In the genomic region with DNA sequence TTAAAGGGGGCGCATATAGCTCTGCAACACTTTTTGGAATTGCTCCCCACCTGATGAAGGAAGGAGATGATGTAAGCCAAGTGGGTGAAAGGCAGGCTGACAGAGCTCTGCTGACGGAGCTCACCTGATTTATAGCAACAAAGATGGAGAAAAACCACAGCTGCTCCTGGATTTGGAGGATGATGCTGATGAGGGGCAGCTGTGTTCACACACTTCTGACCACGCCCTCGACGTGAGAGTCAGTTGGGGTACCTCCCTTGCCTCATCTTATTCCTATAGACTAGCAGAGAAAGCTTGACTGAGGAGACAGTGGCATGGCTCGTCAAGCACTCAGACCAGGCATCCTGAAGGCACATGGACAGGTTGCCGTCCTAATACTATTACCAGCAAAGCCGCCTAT, we compare ENCODE assay signal across 9 mouse cellular contexts. TPM values are rescaled to one million over a fixed set of nuclear protein-coding genes. Genes with fewer than 3 reads are reported as not detected.
DNase-seq lines count a peak whose midpoint lies in the region; ATAC-seq and TF ChIP-seq lines count a peak whose summit lies in the region.
"Had no signal": no experiment of that assay in that cellular context is flagged by ENCODE, and none has a peak within 500 bp of the region (broad histone marks: within the 10 kb centered on the region; RNA-seq: fewer than 3 reads in every experiment).

Gene Fam241b, minus strand, starts transcription at position 101 of the 400 bp plus-strand sequence.

- peaks cover 41% of the 10 kb centered on the region for H3K27me3 ChIP-seq in kidney, embryonic 15.5 days
- peaks cover 2% of the 10 kb centered on the region for H3K27me3 ChIP-seq in intestine, embryonic 15.5 days (replicated peaks)
- no peaks in the 10 kb centered on the region for H3K27me3 ChIP-seq in midbrain, embryonic 11.5 days (ENCODE audit: control insufficient read depth, insufficient read depth, low read length)

- TF ChIP-seq POLR2A in brain, embryonic 14.5 days (IDR thresholded peaks at IDR 0.05; ENCODE audit: borderline replicate concordance, extremely low read depth, insufficient read depth, insufficient read length, poor library complexity, severe bottlenecking): no peak

- DNase-seq in kidney, adult 18-20 months: no peak
- no peak for DNase-seq in brain, embryonic 14.5 days (ENCODE audit: low read depth)
- DNase-seq in midbrain, embryonic 11.5 days (ENCODE audit: low spot score, missing footprints): peak; percentile 72
- DNase-seq in cerebellum, adult 8-10 months: no peak
- DNase-seq in lung, postnatal 14 days: no peak
- DNase-seq: kidney, postnatal 10 days had no signal

- H3K4me1 ChIP-seq in kidney, embryonic 15.5 days: no peaks in the 10 kb centered on the region
- H3K4me1 ChIP-seq in intestine, embryonic 15.5 days (replicated peaks): no peaks in the 10 kb centered on the region
- no peaks in the 10 kb centered on the region for H3K4me1 ChIP-seq in midbrain, embryonic 11.5 days (ENCODE audit: control insufficient read depth, insufficient read depth, low read length)

- TF ChIP-seq CTCF in brain, embryonic 14.5 days (IDR thresholded peaks at IDR 0.05; ENCODE audit: borderline replicate concordance, extremely low read depth, insufficient read depth, insufficient read length): no peak

- H3K4me3 ChIP-seq in kidney, embryonic 15.5 days (replicated peaks): no peak within 1 kb of the TSS
- no peak within 1 kb of the TSS for H3K4me3 ChIP-seq in intestine, embryonic 15.5 days (replicated peaks)
- no peak within 1 kb of the TSS for H3K4me3 ChIP-seq in midbrain, embryonic 11.5 days (ENCODE audit: low read depth, low read length)

- 57% methylated on average over 8 of the region's 8 CpGs for WGBS in kidney, embryonic 15.5 days
- WGBS in intestine, embryonic 15.5 days: 54% methylated on average over 8 of the region's 8 CpGs
- 69% methylated on average over 8 of the region's 8 CpGs for WGBS in midbrain, embryonic 11.5 days

- H3K9me3 ChIP-seq in kidney, embryonic 15.5 days (replicated peaks): no peaks in the 10 kb centered on the region
- H3K9me3 ChIP-seq in intestine, embryonic 15.5 days: no peaks in the 10 kb centered on the region
- no peaks in the 10 kb centered on the region for H3K9me3 ChIP-seq in midbrain, embryonic 11.5 days (ENCODE audit: control insufficient read depth, low read length)

- no peak for ATAC-seq in kidney, embryonic 15.5 days (replicated peaks; ENCODE audit: low FRiP score)
- ATAC-seq in intestine, embryonic 15.5 days: no peak
- no peak for ATAC-seq in midbrain, embryonic 11.5 days (ENCODE audit: low FRiP score)
- ATAC-seq in megakaryocyte progenitor cell, adult 5-6 weeks (replicated peaks; ENCODE audit: poor library complexity): no peak

- no peak within 1 kb of the TSS for H3K27ac ChIP-seq in kidney, embryonic 15.5 days
- H3K27ac ChIP-seq in intestine, embryonic 15.5 days: no peak within 1 kb of the TSS
- H3K27ac ChIP-seq in midbrain, embryonic 11.5 days (ENCODE audit: low read depth, low read length): no peak within 1 kb of the TSS

- no peak within 1 kb of the TSS for H3K4me2 ChIP-seq in kidney, embryonic 15.5 days
- no peak within 1 kb of the TSS for H3K4me2 ChIP-seq in intestine, embryonic 15.5 days (replicated peaks)
- no peak within 1 kb of the TSS for H3K4me2 ChIP-seq in midbrain, embryonic 11.5 days

- H3K36me3 ChIP-seq in kidney, embryonic 15.5 days: no peaks in the 10 kb centered on the region
- H3K36me3 ChIP-seq in intestine, embryonic 15.5 days: no peaks in the 10 kb centered on the region
- no peaks in the 10 kb centered on the region for H3K36me3 ChIP-seq in midbrain, embryonic 11.5 days (ENCODE audit: control insufficient read depth, insufficient read depth, low read length)

- H3K9ac ChIP-seq in kidney, embryonic 15.5 days: no peak within 1 kb of the TSS
- H3K9ac ChIP-seq in intestine, embryonic 15.5 days: no peak within 1 kb of the TSS
- no peak within 1 kb of the TSS for H3K9ac ChIP-seq in midbrain, embryonic 11.5 days (ENCODE audit: low read length)

RNA-seq across cellular contexts. Expression of gene Fam241b, which starts in this region (rescaled TPM):
- polyA plus RNA-seq in kidney, embryonic 15.5 days (2015; fragmentation: Nextera tagmentation; extraction: Ambion mirVana): 12.8 and 16.3 TPM in 2 replicates
- 72.0 and 92.8 TPM in 2 replicates for polyA plus RNA-seq in brain, embryonic 14.5 days (2012; rRNA removed)
- 34.0 and 34.6 TPM in 2 replicates for polyA plus RNA-seq in intestine, embryonic 15.5 days (2015; fragmentation: Nextera tagmentation; extraction: Ambion mirVana)
- polyA plus RNA-seq in midbrain, embryonic 11.5 days (2014; fragmentation: Nextera tagmentation; extraction: Ambion mirVana): 7.1 and 7.6 TPM in 2 replicates
- total RNA-seq in megakaryocyte progenitor cell, adult 5-6 weeks (2015): not detected in 2 replicates
- not detected in 2 replicates for total RNA-seq in megakaryocyte progenitor cell, adult 5-6 weeks (2017)
